Mouse (Mus musculus) ovary, postnatal 14 days (tissue): ENCODE results near the gene Iqschfp.

Experiments
- DNase-seq: peaks from one replicate; pipeline ENCODE4 v3.0.0; 2022; ENCODE audit warnings: low spot score

Gene Iqschfp

GRCm38 (mm10) chr3:67892026-67892705, at the start of gene Iqschfp, which contains the start of gene Iqcj:
Iqschfp (plus strand) TSS chr3:67892232.
Iqcj (plus strand) TSS chr3:67892220.
- DNase-seq: no peak

DNA sequence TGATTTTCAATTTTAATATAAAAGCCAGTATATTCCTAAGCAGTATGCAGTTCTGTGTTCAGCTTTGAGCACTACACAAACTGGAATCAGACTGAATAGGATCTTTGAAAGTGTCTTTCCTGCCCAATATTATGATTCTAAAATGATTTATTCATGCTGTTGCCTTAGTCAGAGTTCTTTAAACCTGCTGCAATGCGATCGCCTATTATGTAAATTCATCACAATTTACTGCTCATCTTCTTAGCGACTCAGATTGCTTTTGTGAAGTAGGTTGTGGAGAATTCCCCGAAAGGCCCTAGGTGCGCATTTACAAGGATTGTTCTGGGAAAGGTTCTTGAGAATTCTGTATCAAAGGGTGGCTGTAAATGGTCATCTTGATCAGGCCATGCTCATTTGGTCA, 39.6 kb upstream of the Iqschfp start:
- DNase-seq: no peak

- no peak for DNase-seq
Observed at GRCm38 (mm10) chr3:67861524-67861923, 30.5 kb upstream of the Iqschfp start.

DNA sequence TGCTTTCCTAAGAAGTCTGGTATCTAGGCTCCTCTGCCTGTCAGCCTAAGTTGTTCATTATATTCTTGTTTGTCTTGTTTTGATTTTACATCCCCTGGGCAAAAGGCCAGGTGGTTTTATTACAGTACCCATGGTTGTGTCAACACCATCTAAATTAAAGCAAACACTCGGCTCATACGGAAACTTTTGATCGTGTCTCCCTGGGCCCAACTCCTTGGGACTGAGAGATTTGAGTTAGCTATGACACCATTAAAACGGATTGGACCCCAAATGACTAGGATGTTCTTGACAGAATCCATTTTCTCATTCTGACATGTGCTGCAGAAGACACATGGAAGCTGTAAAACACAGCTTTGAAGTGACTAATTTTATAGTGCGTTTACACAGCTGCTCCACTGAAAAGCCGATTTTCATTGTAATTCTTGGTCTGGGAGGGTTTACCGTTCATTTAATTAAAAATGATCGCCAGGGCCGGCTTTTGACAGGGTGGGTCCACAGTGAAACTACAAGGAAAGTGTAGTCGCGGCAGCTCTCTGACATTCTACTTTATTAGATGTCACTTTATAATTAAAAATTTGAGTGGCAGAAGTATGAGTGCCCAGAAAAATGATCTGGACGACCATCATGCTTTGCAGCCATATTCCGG, 24.5 kb upstream of the Iqschfp start:
- DNase-seq: no peak

DNA sequence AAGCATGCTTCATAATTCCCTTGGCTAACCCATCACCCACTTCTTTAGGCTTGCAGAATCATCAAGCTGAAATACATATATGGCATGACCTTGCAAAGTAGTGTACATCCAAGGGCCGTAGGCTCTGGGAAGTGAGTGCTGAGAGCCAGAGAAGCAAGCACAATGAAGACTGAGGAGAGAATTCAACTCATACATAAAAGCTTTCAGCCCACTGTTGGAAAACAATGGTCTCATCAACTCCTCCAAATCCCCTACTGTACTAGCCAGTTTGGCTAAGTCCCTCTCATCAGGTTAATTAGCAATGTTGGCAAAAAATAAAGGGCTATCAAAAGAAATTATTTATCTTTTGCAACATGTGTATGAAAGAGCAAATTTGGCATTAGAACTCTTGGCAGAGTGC, 22.6 kb upstream of the Iqschfp start:
- DNase-seq: no peak

- no peak for DNase-seq
Observed at GRCm38 (mm10) chr3:67877253-67877652, 14.8 kb upstream of the Iqschfp start.

DNA sequence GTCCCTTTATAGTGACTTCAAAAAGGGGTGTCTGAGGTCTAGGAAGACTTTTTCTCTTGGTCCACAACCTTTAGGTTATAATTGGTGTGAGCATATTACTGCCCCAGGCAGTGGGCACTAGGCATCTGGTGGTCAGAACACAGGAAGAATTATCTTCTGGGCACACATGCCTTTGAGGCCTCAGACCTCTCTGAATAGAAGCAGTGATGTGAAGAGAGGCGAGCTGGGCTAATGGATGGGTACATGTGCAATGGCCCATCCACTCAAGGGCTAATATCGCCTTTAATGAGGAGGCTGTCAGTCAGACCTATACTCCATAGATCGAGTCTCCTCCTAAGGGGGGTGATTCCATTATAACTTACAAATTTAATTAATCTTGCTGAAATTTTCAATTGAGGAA, 7.7 kb upstream of the Iqschfp start:
- no peak for DNase-seq

- no peak for DNase-seq
Observed at GRCm38 (mm10) chr3:67886176-67886575, 5.9 kb upstream of the Iqschfp start.

- no peak for DNase-seq
Observed at GRCm38 (mm10) chr3:67887251-67887650, 4.8 kb upstream of the Iqschfp start.

GRCm38 (mm10) chr3:67892768-67893167, 736 bp downstream of the Iqschfp start:
- DNase-seq: no peak

- DNase-seq: no peak
Observed at GRCm38 (mm10) chr3:67902517-67902916, 10.5 kb downstream of the Iqschfp start.

DNA sequence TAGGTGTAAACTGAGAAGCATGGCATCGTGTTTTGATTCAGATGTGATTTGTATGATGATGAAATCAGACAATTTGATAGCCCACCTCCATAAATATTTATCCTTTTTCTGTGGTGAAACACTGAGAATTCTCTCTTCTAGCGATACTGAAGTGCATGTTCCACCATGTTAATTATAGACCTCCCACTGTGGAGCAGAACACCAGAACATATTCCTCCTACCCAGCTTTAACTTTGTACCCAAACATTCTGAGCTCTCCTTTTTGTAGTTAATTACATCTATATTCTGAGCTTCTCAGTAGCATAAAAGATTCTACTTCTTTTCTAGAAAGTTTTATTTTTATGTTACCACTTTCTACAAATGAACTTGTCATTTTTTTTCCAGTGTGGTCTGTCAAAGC, 16.6 kb downstream of the Iqschfp start:
- DNase-seq: no peak

GRCm38 (mm10) chr3:67918098-67918497, 26.1 kb downstream of the Iqschfp start:
- DNase-seq: no peak

GRCm38 (mm10) chr3:67918634-67919259, 26.7 kb downstream of the Iqschfp start:
- DNase-seq: no peak

DNA sequence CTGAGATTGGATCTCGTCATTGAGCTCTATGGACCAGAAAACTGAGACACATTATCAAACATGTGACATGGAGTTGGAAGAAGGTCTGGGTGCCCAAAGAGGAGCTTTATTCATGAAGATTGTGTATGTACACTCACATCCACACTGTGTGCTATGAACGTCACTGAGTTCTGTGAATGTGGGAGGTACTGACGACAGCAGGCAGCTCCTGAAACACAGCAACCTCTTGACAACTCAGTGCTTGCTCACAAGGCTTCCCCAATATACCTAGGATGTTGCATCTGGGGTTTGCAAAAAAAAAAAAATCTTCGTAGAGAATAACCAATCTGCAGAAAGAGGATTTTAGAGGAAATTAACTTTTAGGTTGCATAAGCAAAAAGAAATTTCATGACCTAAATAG, 31.1 kb downstream of the Iqschfp start:
- DNase-seq: no peak

- DNase-seq: no peak
Observed at GRCm38 (mm10) chr3:67925453-67925852, 33.4 kb downstream of the Iqschfp start.

DNA sequence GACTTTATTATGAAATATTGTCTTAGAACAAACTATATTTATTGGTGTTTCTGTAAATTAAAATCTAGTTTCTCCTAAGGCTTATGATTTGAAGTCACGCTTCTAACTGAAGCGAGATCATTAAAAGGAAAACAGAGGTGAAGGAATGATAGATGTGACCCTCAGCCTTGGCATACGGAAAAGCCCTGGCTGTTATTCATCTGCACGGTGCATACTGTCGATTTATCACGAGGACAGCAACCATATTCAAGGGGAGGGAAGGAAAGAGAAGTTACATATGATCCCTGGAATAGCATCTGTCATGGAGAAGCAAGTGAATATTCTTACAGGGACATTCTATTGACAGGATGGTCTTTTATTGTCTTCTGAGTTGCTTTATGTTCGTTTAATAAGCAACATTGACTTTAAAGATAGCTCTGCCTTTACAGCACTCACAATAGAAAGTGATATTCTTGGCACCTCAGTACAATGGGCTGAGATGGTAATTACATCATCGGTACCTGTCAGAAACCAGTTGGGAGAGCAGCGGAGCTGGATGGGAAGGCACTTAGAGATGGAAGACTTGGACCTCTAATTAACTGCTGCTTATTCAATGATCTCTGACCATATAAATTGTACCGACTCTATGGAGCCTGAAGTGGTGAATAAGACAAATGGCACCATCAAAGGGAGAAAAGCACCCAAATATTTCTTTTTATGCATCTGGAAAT, 38.5 kb downstream of the Iqschfp start:
- DNase-seq: no peak

GRCm38 (mm10) chr3:67931181-67931580, 39.1 kb downstream of the Iqschfp start:
- DNase-seq: no peak

GRCm38 (mm10) chr3:67931914-67932313, 39.9 kb downstream of the Iqschfp start:
- no peak for DNase-seq

GRCm38 (mm10) chr3:67935829-67936228, 43.8 kb downstream of the Iqschfp start:
- DNase-seq: no peak

- no peak for DNase-seq
Observed at GRCm38 (mm10) chr3:67947000-67947399, 55.0 kb downstream of the Iqschfp start.

GRCm38 (mm10) chr3:67952517-67952940, 60.5 kb downstream of the Iqschfp start:
- no peak for DNase-seq
